Mouse (Mus musculus): ENCODE data around the gene Nfat5. TPM values are rescaled to one million over a fixed set of nuclear protein-coding genes. Genes with fewer than 3 reads are reported as not detected.
A peak's percentile ranks its signal among the peaks of the same experiment; 100 is the strongest.

The Nfat5 gene
- total and polyA plus RNA-seq, 3 experiments, result 12.5 to 25.0 (median 22.5) TPM

DNA sequence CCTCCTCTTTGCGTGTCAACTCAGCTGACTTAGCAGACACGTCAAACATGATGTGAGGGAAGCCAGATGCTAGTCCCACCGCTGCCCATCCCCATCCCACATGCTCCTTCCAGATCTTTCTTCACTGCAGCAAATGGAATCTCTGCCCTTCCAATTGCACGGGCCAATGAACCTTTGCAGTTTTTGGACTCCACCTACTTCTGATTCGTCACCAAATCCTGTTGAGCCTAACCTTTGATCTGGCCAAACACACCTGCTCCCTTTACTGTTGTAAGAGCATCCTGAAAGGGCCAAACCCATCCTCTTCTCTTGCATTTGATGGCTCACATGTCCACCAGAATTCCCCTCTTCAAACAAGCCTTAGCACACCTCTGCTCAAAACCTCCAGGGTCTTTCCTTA is 91.4 kb downstream of the Nfat5 start:
- H3K27ac ChIP-seq, result no peak overlapping the region; the same call in 1 of the 2 replicates
- no peak for TF ChIP-seq CTCF (IDR thresholded peaks at IDR 0.05)
- no peak for TF ChIP-seq EP300 (IDR thresholded peaks at IDR 0.05; ENCODE audit: insufficient read depth, low read depth, low read length)
- no peak for TF ChIP-seq POLR2A (IDR thresholded peaks at IDR 0.05; ENCODE audit: insufficient read depth, low read depth, low read length)
- H3K27me3 ChIP-seq (ENCODE audit: control insufficient read depth, insufficient read depth, low read length), result no peaks in the 10 kb centered on the region
- H3K36me3 ChIP-seq (ENCODE audit: control insufficient read depth, insufficient read depth, low read length), result peaks cover 2% of the 10 kb centered on the region; the same call in 1 of the 2 replicates
- H3K79me2 ChIP-seq (replicated peaks; ENCODE audit: control insufficient read depth, insufficient read depth, low read length), result no peaks in the 10 kb centered on the region
- H3K9ac ChIP-seq (ENCODE audit: low read depth, low read length), result no peak overlapping the region
- no peak overlapping the region for H3K4me3 ChIP-seq
- peaks cover 6% of the 10 kb centered on the region for H3K4me1 ChIP-seq (ENCODE audit: control insufficient read depth, insufficient read depth, low read length)
- 52% methylated on average over 5 of the region's 5 CpGs for WGBS
- DNase-seq, result no peak
- intact Hi-C loops (cut with DNase I), result no loop called here

- TF ChIP-seq CTCF (IDR thresholded peaks at IDR 0.05) (no peak), EP300 (IDR thresholded peaks at IDR 0.05; ENCODE audit: insufficient read depth, low read depth, low read length) (no peak), POLR2A (IDR thresholded peaks at IDR 0.05; ENCODE audit: insufficient read depth, low read depth, low read length) (no peak)
- Histone ChIP-seq H3K4me3 (no peak overlapping the region), H3K27me3 (ENCODE audit: control insufficient read depth, insufficient read depth, low read length) (no peaks in the 10 kb centered on the region), H3K4me1 (ENCODE audit: control insufficient read depth, insufficient read depth, low read length) (peaks cover 7% of the 10 kb centered on the region), H3K9ac (ENCODE audit: low read depth, low read length) (no peak overlapping the region), H3K79me2 (replicated peaks; ENCODE audit: control insufficient read depth, insufficient read depth, low read length) (no peaks in the 10 kb centered on the region), H3K27ac (peak overlapping the region; percentile 48), H3K36me3 (ENCODE audit: control insufficient read depth, insufficient read depth, low read length) (peaks cover 2% of the 10 kb centered on the region; the same call in 1 of the 2 replicates)
- 74% methylated on average over 2 of the region's 2 CpGs for WGBS
- no peak for DNase-seq
- intact Hi-C loops (cut with DNase I), result no loop called here
These were observed 91.8 kb downstream of the Nfat5 start for GRCm38 (mm10) chr8:107385063-107385462.

GRCm38 (mm10) chr8:107386171-107386570 is 92.9 kb downstream of the Nfat5 start:
- intact Hi-C loops (cut with DNase I), result loop anchor here (1.0 kb wide), 1 partner anchor 39 kb away; the partner anchor contains the start of gene Nob1
- Histone ChIP-seq H3K79me2 (replicated peaks; ENCODE audit: control insufficient read depth, insufficient read depth, low read length) (no peaks in the 10 kb centered on the region), H3K27me3 (ENCODE audit: control insufficient read depth, insufficient read depth, low read length) (no peaks in the 10 kb centered on the region), H3K27ac (peak overlapping the region; percentile 91), H3K36me3 (ENCODE audit: control insufficient read depth, insufficient read depth, low read length) (peaks cover 2% of the 10 kb centered on the region; the same call in 1 of the 2 replicates), H3K4me3 (no peak overlapping the region), H3K9ac (ENCODE audit: low read depth, low read length) (no peak overlapping the region; the same call in 1 of the 2 replicates), H3K4me1 (ENCODE audit: control insufficient read depth, insufficient read depth, low read length) (peaks cover 7% of the 10 kb centered on the region)
- DNase-seq, result peak; percentile 51 to 78
- WGBS, result 6% methylated on average over 5 of the region's 5 CpGs
- no peak for TF ChIP-seq CTCF (IDR thresholded peaks at IDR 0.05)
- peak; percentile 39; the same call in 1 of the 2 replicates for TF ChIP-seq POLR2A (IDR thresholded peaks at IDR 0.05; ENCODE audit: insufficient read depth, low read depth, low read length)
- peak; percentile 96 for TF ChIP-seq EP300 (IDR thresholded peaks at IDR 0.05; ENCODE audit: insufficient read depth, low read depth, low read length)

- peak overlapping the region; percentile 91 for H3K27ac ChIP-seq
- TF ChIP-seq POLR2A (IDR thresholded peaks at IDR 0.05; ENCODE audit: insufficient read depth, low read depth, low read length) (no peak), EP300 (IDR thresholded peaks at IDR 0.05; ENCODE audit: insufficient read depth, low read depth, low read length) (no peak), CTCF (IDR thresholded peaks at IDR 0.05) (peak; percentile 75)
- H3K79me2 ChIP-seq (replicated peaks; ENCODE audit: control insufficient read depth, insufficient read depth, low read length), result no peaks in the 10 kb centered on the region
- WGBS, result 21% methylated on average over 3 of the region's 3 CpGs
- H3K27me3 ChIP-seq (ENCODE audit: control insufficient read depth, insufficient read depth, low read length), result no peaks in the 10 kb centered on the region
- DNase-seq, result no peak
- H3K4me1 ChIP-seq (ENCODE audit: control insufficient read depth, insufficient read depth, low read length), result peaks cover 7% of the 10 kb centered on the region
- no peak overlapping the region for H3K4me3 ChIP-seq
- intact Hi-C loops (cut with DNase I), result loop anchor here (1.0 kb wide), 1 partner anchor 39 kb away; the partner anchor contains the start of gene Nob1
- peaks cover 2% of the 10 kb centered on the region; the same call in 1 of the 2 replicates for H3K36me3 ChIP-seq (ENCODE audit: control insufficient read depth, insufficient read depth, low read length)
- H3K9ac ChIP-seq (ENCODE audit: low read depth, low read length), result no peak overlapping the region
These were observed 93.4 kb downstream of the Nfat5 start for GRCm38 (mm10) chr8:107386642-107387041.

DNA sequence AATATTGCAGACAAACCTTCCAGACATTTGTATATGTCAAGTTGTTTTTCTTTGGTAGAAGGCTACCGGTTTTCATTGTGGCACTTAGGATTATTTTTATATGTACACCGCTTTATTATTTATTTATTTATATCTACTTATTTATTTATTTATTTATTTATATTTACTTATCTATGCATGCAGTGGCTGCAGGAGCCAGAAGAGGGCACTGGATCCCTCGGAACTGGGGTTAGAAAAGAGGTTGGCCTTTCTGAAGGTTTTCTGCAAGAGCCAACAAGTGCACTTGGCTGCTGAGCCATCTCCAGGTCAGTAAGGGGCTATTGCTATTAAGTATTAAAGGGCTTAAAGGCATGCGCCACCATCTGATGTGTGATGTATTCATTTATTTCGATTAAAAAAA is 94.6 kb downstream of the Nfat5 start:
- Histone ChIP-seq H3K79me2 (replicated peaks; ENCODE audit: control insufficient read depth, insufficient read depth, low read length) (no peaks in the 10 kb centered on the region), H3K27ac (no peak overlapping the region; the same call in 1 of the 2 replicates), H3K4me1 (ENCODE audit: control insufficient read depth, insufficient read depth, low read length) (peaks cover 7% of the 10 kb centered on the region), H3K27me3 (ENCODE audit: control insufficient read depth, insufficient read depth, low read length) (no peaks in the 10 kb centered on the region), H3K36me3 (ENCODE audit: control insufficient read depth, insufficient read depth, low read length) (peaks cover 2% of the 10 kb centered on the region; the same call in 1 of the 2 replicates), H3K9ac (ENCODE audit: low read depth, low read length) (no peak overlapping the region), H3K4me3 (no peak overlapping the region)
- WGBS, result 65% methylated on average over 5 of the region's 5 CpGs
- intact Hi-C loops (cut with DNase I), result no loop called here
- DNase-seq, result no peak
- TF ChIP-seq EP300 (IDR thresholded peaks at IDR 0.05; ENCODE audit: insufficient read depth, low read depth, low read length) (no peak), POLR2A (IDR thresholded peaks at IDR 0.05; ENCODE audit: insufficient read depth, low read depth, low read length) (no peak), CTCF (IDR thresholded peaks at IDR 0.05) (peak; percentile 68)

- TF ChIP-seq EP300 (IDR thresholded peaks at IDR 0.05; ENCODE audit: insufficient read depth, low read depth, low read length) (no peak), POLR2A (IDR thresholded peaks at IDR 0.05; ENCODE audit: insufficient read depth, low read depth, low read length) (no peak)
- intact Hi-C loops (cut with DNase I), result no loop called here
- Histone ChIP-seq H3K9ac (ENCODE audit: low read depth, low read length) (no peak overlapping the region), H3K27ac (no peak overlapping the region), H3K4me3 (no peak overlapping the region), H3K36me3 (ENCODE audit: control insufficient read depth, insufficient read depth, low read length) (peaks cover 2% of the 10 kb centered on the region; the same call in 1 of the 2 replicates), H3K79me2 (replicated peaks; ENCODE audit: control insufficient read depth, insufficient read depth, low read length) (no peaks in the 10 kb centered on the region), H3K4me1 (ENCODE audit: control insufficient read depth, insufficient read depth, low read length) (peaks cover 7% of the 10 kb centered on the region), H3K27me3 (ENCODE audit: control insufficient read depth, insufficient read depth, low read length) (no peaks in the 10 kb centered on the region)
- 18% methylated on average over 8 of the region's 8 CpGs for WGBS
- peak in 1 of 2 experiments; percentile 52 for DNase-seq
These were observed 96.3 kb downstream of the Nfat5 start for GRCm38 (mm10) chr8:107389557-107389956.
